In the genomic region with DNA sequence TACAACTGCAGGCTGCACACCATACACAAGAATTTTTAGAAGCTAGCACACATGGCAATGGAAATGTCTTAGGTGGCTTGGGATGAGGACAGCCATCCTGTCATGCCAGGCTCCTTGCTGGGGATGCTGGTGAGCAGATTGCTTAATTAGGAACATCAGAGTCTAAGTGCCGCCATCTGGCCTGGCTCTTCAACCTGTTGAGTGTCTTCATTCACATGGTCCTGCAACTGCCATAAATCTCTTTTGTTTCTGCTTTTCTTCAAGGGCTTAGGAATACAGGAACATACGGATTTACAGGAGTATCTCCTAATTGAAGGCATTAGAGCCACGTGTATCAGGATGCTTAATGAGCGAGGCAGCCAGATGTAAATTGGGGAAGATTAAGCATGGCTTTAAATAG, we compare ENCODE assay signal across 20 mouse cellular contexts.
DNase-seq lines count a peak whose midpoint lies in the region; ATAC-seq lines count a peak whose summit lies in the region.
"Had no signal": no experiment of that assay in that cellular context is flagged by ENCODE, and none has a peak within 500 bp of the region (broad histone marks: within the 10 kb centered on the region; RNA-seq: fewer than 3 reads in every experiment).

No protein-coding gene starts in this region.

- H3K9me3 ChIP-seq in forebrain, embryonic 13.5 days (replicated peaks): no peaks in the 10 kb centered on the region
- no peaks in the 10 kb centered on the region for H3K9me3 ChIP-seq in forebrain, embryonic 10.5 days
- H3K9me3 ChIP-seq: limb, embryonic 10.5 days; midbrain, embryonic 10.5 days had no signal

- H3K4me3 ChIP-seq in forebrain, embryonic 13.5 days: no peak overlapping the region
- no peak overlapping the region for H3K4me3 ChIP-seq in forebrain, embryonic 10.5 days
- H3K4me3 ChIP-seq: limb, embryonic 10.5 days; midbrain, embryonic 10.5 days had no signal

- H3K27ac ChIP-seq in forebrain, embryonic 13.5 days: peak overlapping the region; percentile 40; the same call in 1 of the 2 replicates
- no peak overlapping the region for H3K27ac ChIP-seq in forebrain, embryonic 10.5 days
- H3K27ac ChIP-seq: limb, embryonic 10.5 days; midbrain, embryonic 10.5 days had no signal

- WGBS in forebrain, embryonic 13.5 days: 18% methylated on average over 4 of the region's 4 CpGs
- 50% methylated on average over 4 of the region's 4 CpGs for WGBS in forebrain, embryonic 10.5 days

- H3K4me1 ChIP-seq in forebrain, embryonic 13.5 days: peaks cover 21% of the 10 kb centered on the region
- peaks cover 22% of the 10 kb centered on the region for H3K4me1 ChIP-seq in forebrain, embryonic 10.5 days

- DNase-seq in forebrain, embryonic 10.5 days (ENCODE audit: extremely low spot score, low spot score): no peak
- DNase-seq in retina, postnatal 1 day: peak; percentile 71
- no peak for DNase-seq in retina, embryonic 14.5 days (ENCODE audit: low spot score)
- peak; percentile 67 to 68 for DNase-seq in cerebellum, postnatal 14 days
- no peak for DNase-seq in urinary bladder, postnatal 25 days (ENCODE audit: low spot score)
- no peak for DNase-seq in gastrocnemius, postnatal 4 days (ENCODE audit: low spot score in 2 of 2)
- DNase-seq in right cerebral cortex, postnatal 25 days: no peak
- DNase-seq: adrenal gland, postnatal 14 days; B cell, adult 2 months; kidney, adult 2 months; kidney, postnatal 14 days; lung, adult 2 months; lung, postnatal 36 days; spleen, adult 18-20 months had no signal

- no peaks in the 10 kb centered on the region for H3K27me3 ChIP-seq in forebrain, embryonic 13.5 days
- H3K27me3 ChIP-seq in forebrain, embryonic 10.5 days (ENCODE audit: poor library complexity, severe bottlenecking): no peaks in the 10 kb centered on the region

- H3K4me2 ChIP-seq in forebrain, embryonic 13.5 days: no peak overlapping the region
- H3K4me2 ChIP-seq: heart, embryonic 11.5 days; liver, embryonic 11.5 days had no signal

- no peaks in the 10 kb centered on the region for H3K36me3 ChIP-seq in forebrain, embryonic 13.5 days (ENCODE audit: poor library complexity, severe bottlenecking)
- H3K36me3 ChIP-seq in forebrain, embryonic 10.5 days (replicated peaks): no peaks in the 10 kb centered on the region
- H3K36me3 ChIP-seq: limb, embryonic 10.5 days; midbrain, embryonic 10.5 days had no signal

- no peak overlapping the region for H3K9ac ChIP-seq in forebrain, embryonic 13.5 days

- peak; percentile 51; the same call in 1 of the 2 replicates for ATAC-seq in forebrain, embryonic 13.5 days
- ATAC-seq: activated CD4-positive, CD25-positive, alpha-beta regulatory T cell, adult 4 months had no signal

Comparison
In these comparisons a context has a peak if more than half of its experiments do, and no peak if none do; other contexts are left out.
1. DNase-seq: peak in retina, postnatal 1 day (single experiment) and cerebellum, postnatal 14 days (2 of 2); none in forebrain, embryonic 10.5 days (single experiment), retina, embryonic 14.5 days (single experiment), urinary bladder, postnatal 25 days (single experiment), gastrocnemius, postnatal 4 days (0 of 2) and right cerebral cortex, postnatal 25 days (single experiment).